Mouse (Mus musculus) frontal cortex, postnatal 25 days (tissue): Measurements from ENCODE around the gene Crybb2.
A peak's percentile ranks its signal among the peaks of the same experiment; 100 is the strongest.

ENCODE experiments used
- DNase-seq, 2 experiments: peaks; one replicate each; pipeline ENCODE4 v3.0.0; 2022; ENCODE audit warnings: low spot score in 2 of 2

Crybb2 gene

DNA sequence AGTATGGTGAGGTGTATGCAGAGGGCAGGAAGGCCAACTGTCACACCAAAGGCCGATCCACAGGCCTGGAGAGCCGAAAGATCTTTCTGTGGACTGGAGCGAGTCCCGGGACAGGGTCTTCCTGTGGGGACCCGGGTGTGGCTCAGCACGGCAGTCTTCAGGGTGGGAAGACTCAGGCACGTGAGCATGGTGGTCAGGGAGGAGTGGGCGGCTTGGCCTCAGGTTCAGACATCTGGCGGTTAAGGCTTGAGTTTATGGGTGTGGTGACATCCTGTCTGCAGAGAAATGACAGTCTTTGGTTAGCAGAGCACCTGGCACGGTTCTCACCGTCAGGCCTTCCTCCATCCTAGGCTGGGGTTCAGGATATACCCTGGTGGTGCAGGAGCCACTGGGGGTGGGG, 20.8 kb upstream of the Crybb2 start:
- DNase-seq: no peak

DNA sequence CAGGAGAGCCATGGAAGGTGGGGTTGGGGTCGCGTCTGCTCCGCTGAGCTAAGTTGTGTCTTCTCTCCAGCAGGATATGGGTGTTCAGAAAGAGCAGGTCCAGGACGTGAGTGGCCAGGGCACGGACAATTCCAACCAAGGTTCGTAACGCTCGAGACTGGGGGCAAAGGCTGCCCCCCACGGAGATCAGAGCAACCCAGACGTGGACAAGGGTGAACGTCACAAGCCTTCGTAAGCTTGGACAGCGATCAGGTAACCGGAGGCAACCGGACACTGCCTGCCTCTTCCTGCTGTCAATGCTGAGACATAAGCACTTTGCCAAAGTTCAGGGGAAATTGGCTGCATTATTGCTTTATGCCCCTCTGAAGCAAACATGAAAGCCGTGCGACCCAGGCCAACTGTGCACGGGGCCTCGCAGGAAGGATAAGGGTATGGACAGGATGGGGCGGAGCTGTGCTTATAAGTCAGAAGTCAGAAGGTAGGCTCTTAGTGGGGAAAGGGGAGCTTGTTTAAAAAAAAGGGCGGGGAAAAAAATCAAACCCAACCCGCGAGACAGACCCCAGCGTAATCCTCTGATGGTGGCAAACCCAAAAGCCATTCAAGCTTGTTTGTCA, 20.3 kb upstream of the Crybb2 start:
- DNase-seq: no peak

DNA sequence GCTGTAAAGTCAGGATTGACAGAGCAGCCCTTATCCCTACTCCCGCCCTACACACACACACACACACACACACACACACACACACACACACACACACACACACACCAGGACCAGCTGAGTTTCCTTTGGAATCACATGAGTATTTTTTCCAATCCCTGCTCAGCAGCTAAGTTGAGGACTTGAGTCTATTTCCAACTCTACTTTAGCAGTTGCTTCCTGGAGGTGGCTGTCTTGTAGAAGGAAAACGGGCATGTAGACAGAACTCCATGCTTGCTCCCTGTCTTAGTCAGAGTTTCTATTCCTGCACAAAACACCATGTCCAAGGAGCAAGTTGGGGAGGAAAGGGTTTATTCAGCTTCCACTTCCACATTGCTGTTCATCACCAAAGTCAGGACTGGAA, 17.5 kb upstream of the Crybb2 start:
- no peak for DNase-seq

DNA sequence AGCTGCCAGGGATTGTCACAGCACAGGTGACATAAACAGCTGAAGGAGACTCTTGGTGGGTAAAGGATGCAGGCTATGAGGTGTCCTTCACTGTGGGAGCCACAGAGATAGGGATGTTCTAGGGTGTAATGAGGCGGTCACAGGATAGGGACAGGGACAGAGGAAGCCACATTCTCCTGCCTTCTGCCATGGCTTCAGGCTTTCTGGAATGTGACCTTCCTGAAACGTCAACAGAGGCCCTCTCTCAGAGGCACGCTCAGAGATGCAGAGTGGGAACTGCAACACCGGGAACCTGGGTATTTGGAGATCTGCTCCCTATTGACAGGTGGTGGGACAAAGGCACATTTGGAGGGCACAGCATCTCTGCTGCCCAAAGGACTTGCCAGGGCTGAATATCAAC, 17.1 kb upstream of the Crybb2 start:
- DNase-seq: no peak

DNA sequence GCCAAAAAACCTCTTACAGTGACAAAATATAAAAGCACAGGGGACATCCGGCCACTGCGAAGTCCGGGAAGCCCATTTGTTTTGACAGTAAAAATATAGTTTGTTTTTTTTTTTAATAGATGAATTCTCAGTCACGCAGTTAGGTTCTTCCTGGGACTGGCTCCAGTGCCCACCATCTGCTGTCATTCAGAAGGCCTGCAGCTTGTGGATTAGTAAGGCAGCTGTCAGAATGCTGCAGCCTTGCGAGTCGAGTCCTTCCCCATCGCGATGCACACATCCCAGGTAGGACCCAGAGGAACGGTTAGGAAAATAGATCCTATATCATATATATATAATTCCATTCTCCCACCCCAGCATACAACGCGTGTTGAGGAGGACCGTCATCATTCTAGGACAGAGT, 16.5 kb upstream of the Crybb2 start:
- DNase-seq: no peak

DNA sequence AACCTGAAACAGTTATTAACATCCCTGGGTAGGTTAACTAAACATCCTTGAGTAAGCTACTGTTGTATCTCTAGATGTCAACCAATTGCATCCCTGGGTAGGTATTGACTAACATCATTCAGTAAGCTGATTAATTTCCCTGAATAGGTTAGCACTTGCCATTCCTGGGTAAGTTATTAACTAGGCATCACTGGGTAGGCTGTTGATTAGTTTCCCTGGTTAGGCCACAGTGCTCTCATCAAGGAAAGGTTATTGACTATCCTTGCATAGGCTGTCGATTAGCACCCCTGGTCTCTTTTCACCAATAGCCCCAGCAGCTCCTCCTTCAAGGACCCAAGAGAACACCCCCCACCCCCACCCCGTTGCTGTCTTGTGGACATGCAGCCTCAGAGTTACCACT, 16.0 kb upstream of the Crybb2 start:
- no peak for DNase-seq

DNA sequence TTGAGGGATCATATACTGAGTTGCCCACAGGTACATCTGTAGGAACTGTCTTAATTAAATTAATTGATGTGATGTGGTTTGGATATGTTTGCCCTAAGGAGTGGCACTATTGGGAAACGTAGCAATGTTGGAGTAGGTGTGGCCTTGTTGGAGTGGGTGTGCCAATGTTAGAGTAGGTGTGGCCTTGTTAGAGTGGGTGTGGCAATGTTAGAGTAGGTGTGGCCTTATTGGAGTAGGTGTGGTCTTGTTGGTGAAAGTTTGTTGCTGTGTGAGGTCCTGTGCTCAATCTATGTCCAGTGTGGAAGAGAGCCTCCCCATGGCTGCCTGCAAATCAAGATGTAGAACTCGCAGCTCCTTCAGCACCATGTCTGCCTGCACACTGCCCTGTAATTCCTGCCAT, 14.4 kb upstream of the Crybb2 start:
- no peak for DNase-seq

DNA sequence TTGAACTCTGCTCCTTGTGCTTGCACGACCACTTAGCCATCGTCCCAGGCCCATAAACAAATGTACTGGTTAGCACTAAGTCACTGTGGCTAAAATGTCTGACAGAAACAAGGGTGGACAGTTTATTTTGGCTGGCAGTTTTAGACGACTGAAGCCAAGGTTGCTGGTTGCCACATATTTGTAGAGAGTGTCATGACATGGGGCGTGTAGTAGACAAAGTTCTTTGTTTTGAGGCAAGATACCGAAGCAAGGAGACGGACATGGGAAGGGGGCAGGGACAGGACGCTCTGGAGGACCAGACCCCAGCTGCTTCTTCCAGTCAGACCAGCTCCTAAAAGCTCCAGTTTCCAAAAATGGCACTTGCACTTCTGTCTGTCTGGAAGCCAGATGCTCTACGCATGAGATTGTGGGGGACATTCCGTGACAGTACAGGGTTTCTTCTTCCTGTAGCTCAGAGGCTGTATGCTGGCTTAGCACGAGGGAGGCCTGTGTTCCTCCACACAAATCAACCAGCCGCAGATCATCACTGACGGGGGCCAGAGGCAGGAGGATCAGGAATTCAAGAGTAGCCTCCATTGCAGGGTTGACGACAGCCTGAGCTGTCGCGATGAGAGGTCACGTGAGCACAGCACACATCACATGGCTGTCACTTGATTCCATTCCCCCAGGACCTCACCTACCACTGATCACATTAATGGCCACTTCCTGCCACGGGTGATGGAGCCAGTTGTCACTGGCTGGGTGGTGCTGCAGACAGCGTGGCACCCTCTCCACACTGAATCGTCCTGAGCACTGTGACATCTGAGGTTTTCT, 12.6 kb upstream of the Crybb2 start:
- DNase-seq: no peak

DNA sequence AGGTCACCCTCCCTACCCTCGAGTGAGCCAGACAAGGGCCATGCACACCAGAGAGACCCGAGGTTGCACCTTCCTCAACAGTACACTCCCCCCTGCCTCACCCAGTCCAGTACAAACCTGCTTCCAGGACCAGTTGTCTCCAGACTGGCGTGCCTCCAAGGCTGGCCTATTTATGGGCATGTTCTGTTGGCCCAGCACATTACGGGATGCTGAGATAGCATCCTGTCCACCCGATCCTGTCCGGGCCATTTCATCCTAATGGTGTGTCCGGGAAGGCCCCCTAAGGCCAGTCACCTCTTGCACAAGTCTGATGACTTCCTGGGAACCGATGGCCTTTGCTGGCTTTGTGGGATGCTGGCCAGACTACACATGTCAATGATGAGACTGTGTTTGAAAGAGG, 11.5 kb upstream of the Crybb2 start, which contains the start of gene Crybb3:
Gene Crybb3 (minus strand): TSS at position 146 of the 400 bp plus-strand sequence.
- DNase-seq: no peak

DNA sequence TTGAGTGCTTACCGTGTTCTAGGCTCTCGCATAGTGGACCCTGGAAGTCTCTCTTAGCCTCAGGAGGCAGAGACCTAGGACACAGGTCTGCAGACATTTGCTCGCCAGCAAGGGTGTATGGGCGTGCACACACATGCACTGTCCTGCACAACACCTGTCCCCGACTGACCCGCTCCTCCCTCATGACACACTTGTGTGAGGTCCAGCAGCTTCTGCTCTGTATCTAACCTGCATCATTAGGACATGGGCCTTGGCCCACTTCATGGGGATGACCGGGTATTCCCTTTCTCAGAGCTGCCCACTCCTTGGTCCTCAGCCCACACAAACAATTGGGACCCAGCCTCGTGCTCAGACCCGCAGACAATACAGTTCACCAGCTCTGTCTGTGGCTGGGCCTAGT, 11.1 kb upstream of the Crybb2 start:
- DNase-seq: no peak

DNA sequence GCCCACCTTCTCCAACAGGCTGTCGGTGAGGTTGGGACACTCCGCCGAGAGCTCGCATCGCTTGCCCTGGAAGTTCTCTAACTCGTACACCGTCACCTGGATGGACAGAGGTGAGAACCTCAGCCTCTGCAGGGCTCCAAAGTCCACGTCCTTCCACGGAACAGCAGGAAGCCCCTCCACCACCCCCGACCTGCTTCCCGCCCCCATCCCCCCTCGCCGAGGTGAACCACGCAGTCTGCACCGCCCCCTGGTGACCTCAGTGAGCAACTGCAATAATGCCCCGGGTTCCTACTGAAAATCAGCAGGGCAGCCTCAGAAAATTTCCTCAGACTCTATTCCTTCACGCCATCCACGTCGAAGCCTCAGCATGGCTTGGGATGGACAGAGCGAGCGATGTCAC, 9.9 kb upstream of the Crybb2 start:
- DNase-seq: peak in 1 of 2 experiments; percentile 41

DNA sequence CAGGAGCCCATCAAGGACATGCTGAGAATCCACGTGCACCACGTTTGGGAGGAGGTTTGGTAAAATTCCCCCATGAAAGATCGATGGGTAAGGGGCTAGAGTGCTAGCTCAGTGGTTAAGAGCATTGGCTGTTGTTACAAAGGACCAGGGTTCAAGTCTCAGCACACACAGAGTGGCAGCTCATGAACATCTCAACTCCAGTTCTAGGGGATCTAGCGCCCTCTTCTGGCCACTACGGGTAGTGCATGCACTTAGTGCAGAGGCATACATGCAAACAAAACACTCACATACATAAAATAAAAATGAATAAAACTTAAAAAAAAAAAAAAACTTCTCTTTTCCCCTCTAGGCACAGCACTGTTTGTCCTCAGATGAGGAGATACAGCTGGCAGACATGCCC, 8.8 kb upstream of the Crybb2 start:
- no peak for DNase-seq

DNA sequence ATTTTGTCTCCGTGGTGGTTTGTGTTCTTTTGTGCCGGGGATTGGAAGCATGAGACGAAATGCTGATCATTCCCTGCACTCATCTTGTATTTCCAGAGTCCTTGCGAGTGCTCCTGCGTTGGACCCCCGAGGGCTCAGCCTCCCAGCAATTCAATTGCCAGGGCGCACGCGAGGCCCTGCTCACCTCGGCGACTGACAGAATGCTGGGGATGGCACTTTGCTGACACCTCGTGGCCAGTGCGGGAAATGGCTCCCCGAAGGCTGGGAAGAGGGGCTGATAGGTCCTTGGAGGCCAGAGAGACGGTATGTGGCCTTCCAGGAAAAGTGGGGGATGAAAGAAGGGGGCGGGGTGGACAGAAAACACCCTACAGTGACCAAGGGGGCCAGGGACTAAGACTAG, 15.6 kb downstream of the Crybb2 start:
- DNase-seq: peak; percentile 74 to 81

DNA sequence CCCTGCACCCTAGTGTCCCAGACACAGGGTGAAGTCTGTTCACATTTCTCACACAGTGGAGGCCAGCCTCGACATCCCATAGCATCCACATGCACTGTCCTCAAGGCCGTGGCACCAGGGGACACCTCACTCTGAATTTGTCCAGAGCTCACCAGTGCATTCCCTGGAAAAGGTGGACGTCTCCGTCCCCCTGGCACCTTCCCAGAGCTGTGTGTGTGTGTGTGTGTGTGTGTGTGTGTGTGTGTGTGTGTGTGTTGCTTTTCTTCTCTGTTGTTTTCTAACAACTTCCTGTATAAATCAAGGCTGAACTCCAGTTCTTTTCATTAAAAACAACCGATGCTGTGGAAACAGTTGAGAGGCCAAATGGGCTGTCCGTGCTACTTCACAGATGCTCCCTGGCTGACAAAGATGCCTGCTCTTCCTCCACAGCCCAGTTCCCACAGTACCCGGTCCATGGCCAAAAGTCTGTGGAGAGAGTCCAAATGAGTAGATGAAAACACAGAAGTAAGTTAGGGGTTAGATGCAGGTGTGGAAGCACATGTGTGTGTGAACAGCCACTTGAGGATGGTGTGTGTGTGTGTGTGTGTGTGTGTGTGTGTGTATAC, 19.2 kb downstream of the Crybb2 start:
- DNase-seq: no peak

DNA sequence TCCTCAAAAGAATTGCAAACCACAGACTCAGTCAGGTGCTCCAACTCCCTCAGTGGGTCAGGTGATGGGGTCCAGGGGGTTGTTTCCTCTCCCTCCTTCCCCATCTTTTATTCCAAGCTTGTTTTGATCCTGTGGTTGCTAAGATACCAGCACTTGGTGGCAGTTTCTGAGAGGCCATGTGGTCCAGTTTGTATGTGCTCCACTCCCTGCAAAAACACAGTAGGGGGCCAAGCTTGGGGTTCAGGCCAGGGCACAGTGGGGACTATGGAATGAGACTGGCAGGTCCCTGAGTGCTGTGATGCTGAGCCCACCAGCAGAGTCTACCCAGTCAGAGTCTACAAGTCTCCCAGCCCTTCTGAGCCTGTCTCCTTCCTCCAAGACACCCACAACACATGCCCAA, 20.0 kb downstream of the Crybb2 start:
- DNase-seq: no peak

DNA sequence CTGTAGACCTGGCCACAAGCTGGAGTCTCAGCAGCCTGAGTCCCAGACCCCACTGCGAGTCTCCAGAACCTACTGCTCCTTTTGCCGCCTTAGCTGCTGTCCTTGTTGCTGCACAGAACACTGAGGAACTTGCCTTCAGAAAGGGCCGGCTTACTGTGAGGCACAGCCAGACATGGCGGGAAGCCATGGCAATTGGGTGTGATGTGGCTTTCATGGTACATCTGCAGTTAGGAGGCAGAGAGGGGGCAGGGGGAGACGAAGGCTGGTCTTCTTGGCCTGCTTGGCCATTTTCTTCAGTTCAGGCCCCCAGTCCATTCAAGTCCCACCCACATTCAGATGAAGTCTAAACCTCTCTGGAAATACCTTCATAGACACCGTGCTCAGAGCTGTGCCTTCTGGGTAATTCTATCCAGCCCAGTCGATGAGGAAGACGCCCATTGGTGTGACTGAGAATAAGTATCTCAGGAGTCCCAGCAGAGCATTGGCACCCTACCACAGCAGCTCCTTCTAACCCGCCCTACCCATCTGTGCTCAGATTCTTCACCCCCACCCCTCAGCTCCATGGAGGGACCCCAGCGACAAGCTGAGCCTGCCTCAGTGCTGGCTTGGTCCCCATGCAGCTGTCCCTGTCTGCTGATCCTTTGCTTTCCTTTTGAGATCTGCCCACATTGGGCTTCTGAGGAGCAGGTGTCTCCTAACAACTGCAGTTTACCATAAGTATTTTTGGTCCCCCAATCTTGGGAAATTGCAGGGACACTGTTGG, 24.2 kb downstream of the Crybb2 start:
- no peak for DNase-seq

DNA sequence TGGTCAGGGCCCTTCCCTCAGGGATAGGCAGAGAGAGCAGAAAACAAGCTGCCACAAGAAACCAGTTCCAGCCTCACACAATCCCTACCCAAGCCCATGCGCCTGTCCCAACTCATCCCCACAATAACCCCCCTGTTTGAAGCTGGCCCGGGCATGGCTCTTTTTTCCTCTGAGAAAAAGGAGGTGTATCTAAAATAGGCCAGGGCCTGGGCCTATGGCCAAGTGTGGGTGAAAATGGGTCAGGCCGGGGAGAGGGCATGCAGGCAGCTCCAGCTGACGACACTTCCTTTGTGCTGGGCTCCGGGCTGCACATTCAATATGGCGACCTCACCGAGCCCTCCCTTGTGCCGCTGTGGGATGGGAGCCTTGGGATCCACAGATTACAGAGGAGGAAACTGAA, 26.4 kb downstream of the Crybb2 start:
- DNase-seq: peak in 1 of 2 experiments; percentile 35

DNA sequence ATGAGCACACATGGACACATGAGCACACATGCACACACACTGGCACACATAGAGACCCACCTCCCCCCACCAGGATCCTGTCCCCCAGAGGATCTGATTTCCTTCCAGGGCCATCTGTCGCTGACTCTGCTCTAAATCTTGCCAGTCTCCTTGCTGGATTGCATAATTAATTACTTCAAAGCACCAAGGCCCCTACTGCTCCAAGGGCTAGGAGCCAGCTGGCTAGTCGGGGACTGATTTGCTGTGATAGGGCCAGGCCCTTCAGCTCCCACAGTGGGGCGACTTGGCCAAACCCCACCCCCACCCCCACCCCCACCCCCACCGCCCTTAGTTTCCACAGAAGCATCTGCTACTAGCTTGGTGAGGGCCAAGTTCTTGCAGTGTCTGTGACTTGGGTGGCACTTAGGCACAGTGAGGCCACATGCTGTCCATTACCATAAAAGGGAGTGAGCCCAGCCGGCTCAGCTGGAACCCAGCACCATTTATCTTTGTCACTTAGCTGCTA, 28.3 kb downstream of the Crybb2 start:
- DNase-seq: no peak

DNA sequence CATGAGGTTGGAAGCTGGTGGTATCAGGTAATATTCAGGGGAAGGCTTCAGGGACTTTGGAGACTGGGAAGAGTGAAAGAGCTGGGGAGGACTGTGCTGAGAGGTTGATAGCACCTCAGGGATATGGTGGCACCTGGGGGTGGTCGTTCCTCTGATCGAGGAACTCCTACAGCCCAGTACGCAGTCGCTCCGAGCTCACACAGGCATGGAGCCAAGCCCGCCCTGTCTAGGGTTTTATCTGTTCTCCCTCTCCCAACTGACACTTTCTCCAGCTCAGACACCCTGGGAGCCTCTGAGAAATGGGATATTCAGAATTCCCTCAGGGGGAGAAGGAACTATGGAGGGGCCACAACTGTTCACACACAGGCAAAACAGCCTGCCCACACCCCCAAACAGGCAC, 29.1 kb downstream of the Crybb2 start:
- DNase-seq: no peak

DNA sequence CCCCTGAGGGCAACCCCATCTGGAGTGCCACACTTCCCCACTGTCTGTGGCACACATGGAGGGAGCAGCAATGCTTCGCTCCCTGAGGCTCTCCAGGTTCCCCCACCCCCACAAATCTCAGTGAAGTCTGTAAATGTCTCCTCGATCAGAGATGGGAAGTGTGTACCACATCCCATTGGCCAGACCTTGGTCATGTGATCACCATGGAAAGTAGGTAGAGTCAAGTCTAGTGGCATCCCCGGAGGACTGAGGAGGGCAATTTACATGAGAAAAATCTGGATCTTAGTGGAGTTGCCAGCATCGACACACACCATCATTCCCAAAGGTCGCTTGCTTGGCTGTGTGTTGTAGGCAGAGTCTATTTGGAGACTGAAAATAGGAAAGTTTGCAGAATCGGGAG, 31.3 kb downstream of the Crybb2 start:
- DNase-seq: no peak

DNA sequence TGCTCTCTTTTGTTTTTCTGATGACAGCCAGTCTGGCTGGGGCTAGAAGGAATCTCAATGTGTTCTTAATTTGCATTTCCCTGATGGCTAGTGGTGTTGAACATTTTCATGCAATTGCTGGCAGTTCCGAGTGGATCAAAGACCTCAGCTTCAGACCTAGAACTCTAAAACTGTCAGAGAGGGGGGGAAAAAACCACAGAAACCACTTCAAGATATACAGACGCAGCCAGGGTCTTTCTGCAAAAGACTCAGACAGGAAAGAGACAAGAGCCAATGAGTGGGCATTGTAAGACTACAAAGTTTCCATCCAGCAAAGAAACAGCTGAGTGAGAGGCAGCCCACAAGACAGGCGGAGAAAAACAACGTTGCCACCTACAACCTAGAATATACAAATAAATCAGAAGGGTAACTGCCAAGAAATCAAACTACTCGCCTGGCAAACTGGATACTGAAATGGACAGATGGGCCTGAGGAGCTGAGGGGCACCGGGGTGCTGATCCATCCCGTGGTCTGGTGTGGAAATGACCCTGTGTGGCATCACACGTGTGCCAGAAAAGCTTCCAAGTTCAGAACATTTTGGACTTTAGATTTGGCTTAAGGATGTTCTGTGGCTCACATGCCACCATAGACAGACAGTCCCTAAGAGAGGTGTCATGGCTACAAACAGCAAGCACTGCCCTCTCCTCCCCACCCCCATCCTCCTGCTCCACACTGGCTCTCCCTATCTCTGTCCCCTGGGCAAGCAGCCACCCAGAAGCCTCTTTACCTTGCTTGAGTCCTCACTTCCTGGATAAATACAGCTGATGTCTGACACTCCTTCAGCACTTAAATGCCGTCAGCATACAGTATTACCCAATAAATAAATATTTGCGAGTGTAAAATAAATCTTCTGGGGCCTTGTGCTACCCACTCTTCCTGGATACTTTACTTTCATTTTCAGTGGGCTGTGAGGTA, 34.5 kb downstream of the Crybb2 start:
- no peak for DNase-seq
